Mouse (Mus musculus) limb, embryonic 11.5 days (tissue): ENCODE measurements around the gene Lyrm7. TPM values are rescaled to one million over a fixed set of nuclear protein-coding genes. Genes with fewer than 3 reads are reported as not detected.

Experiments
- ATAC-seq: fragments of 200-750 bp; cut with Nextera tagmentation; 2 replicates; pipeline ENCODE4 v1.8.0; 2017; ENCODE audit warnings: low read depth; ENCODE audit not compliant: insufficient number of reproducible peaks, low FRiP score, low TSS enrichment
- DNase-seq: peaks from one replicate; pipeline ENCODE4 v3.0.0-alpha.2; 2015; ENCODE audit warnings: low spot score
- H3K27ac ChIP-seq: fragments of 300-500 bp; sonication (generic); replicated peaks from 2 replicates; pipeline ENCODE4 v1.5.1; 2014; ENCODE audit warnings: low read depth, mild to moderate bottlenecking, low read length
- H3K27me3 ChIP-seq: fragments of 300-500 bp; sonication (generic); 2 replicates; pipeline ENCODE4 v1.6.1; 2014; ENCODE audit warnings: mild to moderate bottlenecking, low read length, mixed read lengths; ENCODE audit not compliant: control insufficient read depth, insufficient read depth
- H3K36me3 ChIP-seq: fragments of 300-500 bp; sonication (generic); 2 replicates; pipeline ENCODE4 v1.6.1; 2014; ENCODE audit warnings: mild to moderate bottlenecking, low read length, moderate library complexity, mixed read lengths; ENCODE audit not compliant: control insufficient read depth, insufficient read depth
- H3K4me1 ChIP-seq: fragments of 300-500 bp; sonication (generic); 2 replicates; pipeline ENCODE4 v1.6.1; 2014; ENCODE audit warnings: low read length, mixed read lengths; ENCODE audit not compliant: control insufficient read depth, insufficient read depth
- H3K4me2 ChIP-seq: fragments of 300-500 bp; sonication (generic); 2 replicates; pipeline ENCODE4 v1.6.1; 2014; ENCODE audit warnings: low read depth, mild to moderate bottlenecking, moderate library complexity; ENCODE audit not compliant: severe bottlenecking
- H3K4me3 ChIP-seq: fragments of 300-500 bp; sonication (generic); 2 replicates; pipeline ENCODE4 v1.5.1; 2014; ENCODE audit warnings: low read depth, low read length
- H3K9ac ChIP-seq: fragments of 300-500 bp; sonication (generic); 2 replicates; pipeline ENCODE4 v1.6.1; 2014; ENCODE audit warnings: mild to moderate bottlenecking, low read length
- H3K9me3 ChIP-seq: fragments of 300-500 bp; sonication (generic); 2 replicates; pipeline ENCODE4 v1.6.1; 2016; ENCODE audit warnings: low read length; ENCODE audit not compliant: control insufficient read depth
- WGBS: fragments of 180-500 bp; shearing (Covaris S2); extraction: QIAGEN DNeasy Blood & Tissue Kit; methylation state at CpG from one replicate; pipeline ENCODE4 v1.1.7; 2014; 5-methylcytosine and 5-hydroxymethylcytosine counted together
- polyA plus RNA-seq: library from polyadenylated mRNA; unstranded; fragments of >200 nt; fragmentation: Nextera tagmentation; extraction: Ambion mirVana; gene quantifications from 2 replicates; pipeline ENCODE4 v1.2.1, GENCODE M21; 2014

Lyrm7 gene
- polyA plus RNA-seq, 1 experiment from 2014 or later: 7.8 TPM

- H3K27ac ChIP-seq: no peak overlapping the region
- no peak for ATAC-seq
- 78% methylated on average over 8 of the region's 8 CpGs for WGBS
Observed at GRCm38 (mm10) chr11:54845470-54846442, 15.0 kb downstream of the Lyrm7 start.

DNA sequence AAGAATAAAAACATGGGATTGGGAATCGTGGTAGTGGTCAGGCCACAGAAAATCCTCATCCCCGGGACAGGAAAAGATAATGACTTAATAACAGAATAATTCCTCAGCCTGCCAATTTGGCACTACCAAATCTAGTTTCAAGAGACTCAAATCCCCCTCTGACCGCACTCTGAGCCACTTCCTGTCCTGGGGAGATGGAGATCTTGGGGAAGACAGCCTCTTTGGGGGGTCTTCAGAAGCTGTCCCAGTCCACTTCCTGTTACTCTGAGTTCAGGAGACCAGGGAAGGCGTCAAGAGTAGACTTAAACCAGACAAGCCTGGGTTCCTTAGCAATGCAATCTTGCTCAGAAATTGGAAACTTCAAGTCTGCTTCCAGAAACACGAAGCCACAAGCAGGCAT is 15.8 kb downstream of the Lyrm7 start:
- ATAC-seq: no peak
- H3K4me1 ChIP-seq: no peaks in the 10 kb centered on the region
- H3K27ac ChIP-seq: no peak overlapping the region

More at GRCm38 (mm10) chr11:54845470-54846442, 15.0 kb downstream of the Lyrm7 start:
- Histone ChIP-seq H3K9me3 (no peaks in the 10 kb centered on the region), H3K4me3 (no peak overlapping the region), H3K27me3 (no peaks in the 10 kb centered on the region), H3K36me3 (no peaks in the 10 kb centered on the region), H3K4me1 (no peaks in the 10 kb centered on the region), H3K4me2 (no peak overlapping the region), H3K9ac (no peak overlapping the region)
- DNase-seq: no peak

GRCm38 (mm10) chr11:54844424-54844823 is 16.3 kb downstream of the Lyrm7 start:
- Histone ChIP-seq H3K9ac (no peak overlapping the region), H3K9me3 (0 out of 2 replicates have a peak, but pooled peaks cover 2% of the 10 kb centered on the region), H3K27ac (no peak overlapping the region), H3K4me2 (no peak overlapping the region), H3K4me3 (no peak overlapping the region), H3K27me3 (no peaks in the 10 kb centered on the region), H3K36me3 (no peaks in the 10 kb centered on the region), H3K4me1 (no peaks in the 10 kb centered on the region)
- WGBS: 58% methylated on average over 9 of the region's 9 CpGs
- ATAC-seq: no peak
- DNase-seq: no peak

More for the DNA sequence above, 15.8 kb downstream of the Lyrm7 start:
- Histone ChIP-seq H3K27me3 (no peaks in the 10 kb centered on the region), H3K9me3 (no peaks in the 10 kb centered on the region), H3K36me3 (no peaks in the 10 kb centered on the region), H3K4me2 (no peak overlapping the region), H3K9ac (no peak overlapping the region), H3K4me3 (no peak overlapping the region)
- DNase-seq: no peak
- 84% methylated on average over 5 of the region's 5 CpGs for WGBS

DNA sequence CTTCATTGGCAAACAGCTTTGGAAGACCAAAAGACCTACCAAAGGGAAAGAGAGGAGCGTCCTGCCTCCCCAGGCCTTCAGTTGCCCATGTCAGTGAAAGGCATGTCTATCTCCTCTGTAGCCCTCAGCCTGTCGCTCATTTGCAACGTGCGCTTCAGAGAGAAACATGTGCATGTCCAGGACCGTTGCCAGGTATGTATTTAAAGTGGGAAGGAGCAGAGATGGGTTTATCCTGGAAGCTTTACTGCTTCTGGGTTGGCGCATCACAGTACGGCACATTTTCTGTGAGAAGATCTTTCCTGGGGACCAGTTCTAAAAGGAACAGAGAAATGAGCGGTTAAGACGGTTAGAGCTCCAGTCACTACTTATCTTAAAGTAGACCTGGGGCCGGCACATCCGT is 19.8 kb downstream of the Lyrm7 start:
- 95% methylated on average over 11 of the region's 11 CpGs for WGBS
- Histone ChIP-seq H3K4me1 (no peaks in the 10 kb centered on the region), H3K27me3 (no peaks in the 10 kb centered on the region), H3K9me3 (0 out of 2 replicates have a peak, but pooled peaks cover 2% of the 10 kb centered on the region), H3K27ac (no peak overlapping the region), H3K4me3 (no peak overlapping the region), H3K4me2 (no peak overlapping the region), H3K9ac (no peak overlapping the region), H3K36me3 (no peaks in the 10 kb centered on the region)
- ATAC-seq: no peak
- no peak for DNase-seq

- Histone ChIP-seq H3K4me2 (no peak overlapping the region), H3K9ac (no peak overlapping the region), H3K27me3 (no peaks in the 10 kb centered on the region), H3K36me3 (no peaks in the 10 kb centered on the region), H3K9me3 (0 out of 2 replicates have a peak, but pooled peaks cover 2% of the 10 kb centered on the region), H3K4me1 (no peaks in the 10 kb centered on the region), H3K27ac (no peak overlapping the region), H3K4me3 (no peak overlapping the region)
- ATAC-seq: no peak
- DNase-seq: no peak
- 89% methylated on average over 4 of the region's 4 CpGs for WGBS
Observed at GRCm38 (mm10) chr11:54839696-54840095, 21.0 kb downstream of the Lyrm7 start.

DNA sequence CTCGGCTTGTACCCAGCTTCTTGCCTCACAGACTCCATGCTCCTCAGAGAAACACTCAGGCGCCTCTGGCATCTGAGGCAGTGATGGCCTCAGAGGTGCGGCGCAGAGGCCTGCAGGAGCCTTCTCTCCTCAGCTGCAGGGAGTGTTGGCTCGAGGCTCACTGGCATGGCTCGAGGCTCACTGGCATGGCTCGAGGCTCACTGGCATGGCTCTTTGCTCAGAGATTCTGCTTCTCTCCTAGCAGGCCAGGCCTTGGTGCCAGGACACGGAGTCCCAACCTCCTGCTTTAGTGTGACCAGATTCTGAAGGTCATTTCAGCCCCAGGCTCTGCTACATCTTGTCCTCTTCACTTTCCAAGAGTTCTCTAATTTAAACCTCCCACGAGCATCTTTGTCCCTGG is 24.6 kb downstream of the Lyrm7 start:
- ATAC-seq (no peak), DNase-seq (no peak)
- no peak overlapping the region for H3K4me3 ChIP-seq
- no peak overlapping the region for H3K4me2 ChIP-seq
- no peaks in the 10 kb centered on the region for H3K36me3 ChIP-seq
- H3K4me1 ChIP-seq: no peaks in the 10 kb centered on the region
- no peaks in the 10 kb centered on the region for H3K27me3 ChIP-seq
- 86% methylated on average over 9 of the region's 9 CpGs for WGBS
- H3K27ac ChIP-seq: no peak overlapping the region
- H3K9me3 ChIP-seq: 0 out of 2 replicates have a peak, but pooled peaks cover 2% of the 10 kb centered on the region
- H3K9ac ChIP-seq: no peak overlapping the region

DNA sequence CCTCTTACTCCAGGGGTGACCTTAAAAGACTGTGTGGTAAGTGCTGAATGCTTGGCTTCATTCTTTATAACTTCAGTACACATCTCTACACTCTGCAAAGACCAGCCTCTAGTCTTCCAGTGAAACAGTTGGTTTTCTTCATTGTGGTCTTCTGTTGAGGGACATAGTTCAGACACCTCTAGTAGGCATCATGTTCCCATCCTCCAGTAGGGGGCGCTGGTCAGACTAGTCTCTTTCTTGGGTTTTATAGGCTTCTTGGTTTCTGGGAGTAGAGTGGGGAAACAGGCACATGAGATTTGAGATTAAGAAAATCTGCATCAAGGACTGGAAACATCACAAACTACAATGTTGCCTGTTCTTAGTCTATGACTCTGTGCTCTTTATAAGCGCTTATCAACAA is 26.1 kb downstream of the Lyrm7 start:
- H3K9me3 ChIP-seq: 0 out of 2 replicates have a peak, but pooled peaks cover under 1% of the 10 kb centered on the region
- H3K27me3 ChIP-seq: no peaks in the 10 kb centered on the region
- 63% methylated on average over 2 of the region's 2 CpGs for WGBS
- ATAC-seq (no peak), DNase-seq (no peak)
- no peak overlapping the region for H3K4me3 ChIP-seq
- H3K27ac ChIP-seq: no peak overlapping the region
- H3K4me1 ChIP-seq: no peaks in the 10 kb centered on the region
- no peaks in the 10 kb centered on the region for H3K36me3 ChIP-seq
- H3K4me2 ChIP-seq: no peak overlapping the region
- no peak overlapping the region for H3K9ac ChIP-seq

DNA sequence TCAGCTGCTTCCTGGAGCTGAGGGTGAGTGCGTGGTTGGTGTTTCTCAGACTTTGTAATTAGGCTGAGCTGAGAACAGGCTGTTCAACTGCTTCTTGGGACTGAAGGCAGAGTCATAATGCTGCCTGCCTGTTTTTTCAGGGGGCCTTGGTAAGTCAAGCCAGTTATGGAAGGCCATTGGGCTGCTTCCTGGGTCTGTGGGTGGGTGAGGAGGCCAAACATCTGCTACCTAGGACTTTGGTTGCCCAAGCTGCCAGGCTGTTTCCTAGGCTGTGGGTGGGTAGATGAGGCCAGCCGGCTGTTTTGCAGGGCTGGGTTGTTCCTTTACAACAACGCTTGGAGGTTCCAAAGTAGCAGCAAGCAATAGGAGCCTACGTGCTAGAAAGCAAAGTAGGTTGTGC is 26.9 kb downstream of the Lyrm7 start:
- 91% methylated on average over 4 of the region's 4 CpGs for WGBS
- H3K27me3 ChIP-seq: no peaks in the 10 kb centered on the region
- no peaks in the 10 kb centered on the region for H3K4me1 ChIP-seq
- H3K4me2 ChIP-seq: no peak overlapping the region
- no peak overlapping the region for H3K4me3 ChIP-seq
- DNase-seq (no peak), ATAC-seq (no peak)
- no peak overlapping the region for H3K9ac ChIP-seq
- H3K9me3 ChIP-seq: no peaks in the 10 kb centered on the region
- no peak overlapping the region for H3K27ac ChIP-seq
- no peaks in the 10 kb centered on the region for H3K36me3 ChIP-seq
